8 mouse cellular contexts compared by ENCODE assay signal in genomic region chr16:33184901-33185260, GRCm38 (mm10). TPM values are rescaled to one million over a fixed set of nuclear protein-coding genes. Genes with fewer than 3 reads are reported as not detected.
DNase-seq lines count a peak whose midpoint lies in the region; ATAC-seq and TF ChIP-seq lines count a peak whose summit lies in the region.

Osbpl11 (plus strand) TSS chr16:33185071.

- H3K4me3 ChIP-seq in bone marrow macrophage, adult 2 months (ENCODE audit: insufficient read depth, low read length), result peak within 1 kb of the TSS; percentile 74
- peak within 1 kb of the TSS; percentile 96 for H3K4me3 ChIP-seq in embryonic fibroblast, embryonic 13.5 days (ENCODE audit: insufficient read depth, low read length)
- peak within 1 kb of the TSS; percentile 92 for H3K4me3 ChIP-seq in heart, embryonic 10.5 days
- peak within 1 kb of the TSS; percentile 92 for H3K4me3 ChIP-seq in kidney, embryonic 15.5 days (replicated peaks)

- H3K27me3 ChIP-seq in heart, embryonic 10.5 days (ENCODE audit: insufficient read depth, poor library complexity, severe bottlenecking), result no peaks in the 10 kb centered on the region
- no peaks in the 10 kb centered on the region for H3K27me3 ChIP-seq in kidney, embryonic 15.5 days

- peak; percentile 92 for ATAC-seq in kidney, embryonic 15.5 days (replicated peaks; ENCODE audit: low FRiP score)
- ATAC-seq in monocyte, adult 5-6 weeks (replicated peaks; ENCODE audit: insufficient number of reproducible peaks, low FRiP score, low TSS enrichment, poor library complexity, severe bottlenecking), result peak; percentile 99

- H3K9me3 ChIP-seq in heart, embryonic 10.5 days, result no peaks in the 10 kb centered on the region
- H3K9me3 ChIP-seq in kidney, embryonic 15.5 days (replicated peaks), result no peaks in the 10 kb centered on the region

- TF ChIP-seq POLR2A in bone marrow macrophage, adult 2 months (IDR thresholded peaks at IDR 0.05; ENCODE audit: borderline replicate concordance, low read depth, low read length), result peak; percentile 93; the same call in 1 of the 2 replicates
- peak; percentile 78 for TF ChIP-seq POLR2A in embryonic fibroblast, embryonic 13.5 days (IDR thresholded peaks at IDR 0.05; ENCODE audit: low read depth, low read length)

- no peaks in the 10 kb centered on the region for H3K36me3 ChIP-seq in heart, embryonic 10.5 days
- H3K36me3 ChIP-seq in kidney, embryonic 15.5 days, result no peaks in the 10 kb centered on the region

- H3K27ac ChIP-seq in bone marrow macrophage, adult 2 months (ENCODE audit: insufficient read depth, low read depth, low read length), result peak within 1 kb of the TSS; percentile 85
- peak within 1 kb of the TSS; percentile 45; the same call in 1 of the 2 replicates for H3K27ac ChIP-seq in embryonic fibroblast, embryonic 13.5 days (ENCODE audit: insufficient read depth, low read length)
- peak within 1 kb of the TSS; percentile 96 for H3K27ac ChIP-seq in heart, embryonic 10.5 days
- H3K27ac ChIP-seq in kidney, embryonic 15.5 days, result peak within 1 kb of the TSS; percentile 95

- peak; percentile 94 for DNase-seq in A20 (ENCODE audit: low read depth, low spot score)
- DNase-seq in heart, embryonic 10.5 days (ENCODE audit: low spot score), result peak; percentile 97
- DNase-seq in liver, result peak; percentile 95
- peak; percentile 94 to 97 for DNase-seq in spleen, postnatal 4 days (ENCODE audit: low spot score in 2 of 2)

- peak within 1 kb of the TSS; percentile 84 for H3K4me2 ChIP-seq in kidney, embryonic 15.5 days

- TF ChIP-seq CTCF in bone marrow macrophage, adult 2 months (IDR thresholded peaks at IDR 0.05; ENCODE audit: low read depth, low read length), result no peak
- no peak for TF ChIP-seq CTCF in embryonic fibroblast, embryonic 13.5 days (IDR thresholded peaks at IDR 0.05; ENCODE audit: borderline replicate concordance, insufficient read depth, low read length)

- H3K4me1 ChIP-seq in bone marrow macrophage, adult 2 months (ENCODE audit: control insufficient read depth, insufficient read depth, low read length), result peaks cover 30% of the 10 kb centered on the region
- H3K4me1 ChIP-seq in embryonic fibroblast, embryonic 13.5 days (ENCODE audit: control insufficient read depth, insufficient read depth, low read length), result peaks cover 2% of the 10 kb centered on the region; the same call in 1 of the 2 replicates
- peaks cover 23% of the 10 kb centered on the region for H3K4me1 ChIP-seq in heart, embryonic 10.5 days
- H3K4me1 ChIP-seq in kidney, embryonic 15.5 days, result peaks cover 19% of the 10 kb centered on the region

- H3K9ac ChIP-seq in kidney, embryonic 15.5 days, result peak within 1 kb of the TSS; percentile 91

- WGBS in heart, embryonic 10.5 days, result under 1% methylated on average over 27 of the region's 27 CpGs
- under 1% methylated on average over 27 of the region's 27 CpGs for WGBS in kidney, embryonic 15.5 days

RNA-seq across cellular contexts. Expression of gene Osbpl11, which starts in this region (rescaled TPM):
- polyA plus RNA-seq in bone marrow macrophage, adult 2 months (2012; ENCODE audit: insufficient read depth, insufficient read length, missing spikeins), result 44.6 and 49.1 TPM in 2 replicates
- polyA plus RNA-seq in embryonic fibroblast, embryonic 13.5 days (2011; ENCODE audit: insufficient read length, low read depth, missing spikeins), result 21.2 and 22.4 TPM in 2 replicates
- polyA plus RNA-seq in heart, embryonic 10.5 days (2016; fragmentation: Nextera tagmentation; extraction: Ambion mirVana), result 15.9 and 18.1 TPM in 2 replicates
- polyA plus RNA-seq in kidney, embryonic 15.5 days (2015; fragmentation: Nextera tagmentation; extraction: Ambion mirVana), result 17.2 and 18.9 TPM in 2 replicates
- total RNA-seq in monocyte, adult 5-6 weeks (2017), result 28.0 to 41.0 TPM (median 29.8 TPM) in 3 replicates

Comparison
In these comparisons a context has a peak if more than half of its experiments do, and no peak if none do; other contexts are left out.
1. Peak in every context shown above with its lines: DNase-seq, ATAC-seq, H3K4me3 ChIP-seq and H3K27ac ChIP-seq.
2. H3K27ac ChIP-seq: peak in every context shown above with its lines; median percentile 96 in heart, embryonic 10.5 days; 95 in kidney, embryonic 15.5 days; 85 in bone marrow macrophage, adult 2 months; 45 in embryonic fibroblast, embryonic 13.5 days.